Mouse (Mus musculus): Measurements from ENCODE around the gene Cwc25. TPM values are rescaled to one million over a fixed set of nuclear protein-coding genes. Genes with fewer than 3 reads are reported as not detected.
A peak's percentile ranks its signal among the peaks of the same experiment; 100 is the strongest.

The Cwc25 gene
- polyA plus RNA-seq, 1 experiment from 2014 or later = 21.8 TPM

DNA sequence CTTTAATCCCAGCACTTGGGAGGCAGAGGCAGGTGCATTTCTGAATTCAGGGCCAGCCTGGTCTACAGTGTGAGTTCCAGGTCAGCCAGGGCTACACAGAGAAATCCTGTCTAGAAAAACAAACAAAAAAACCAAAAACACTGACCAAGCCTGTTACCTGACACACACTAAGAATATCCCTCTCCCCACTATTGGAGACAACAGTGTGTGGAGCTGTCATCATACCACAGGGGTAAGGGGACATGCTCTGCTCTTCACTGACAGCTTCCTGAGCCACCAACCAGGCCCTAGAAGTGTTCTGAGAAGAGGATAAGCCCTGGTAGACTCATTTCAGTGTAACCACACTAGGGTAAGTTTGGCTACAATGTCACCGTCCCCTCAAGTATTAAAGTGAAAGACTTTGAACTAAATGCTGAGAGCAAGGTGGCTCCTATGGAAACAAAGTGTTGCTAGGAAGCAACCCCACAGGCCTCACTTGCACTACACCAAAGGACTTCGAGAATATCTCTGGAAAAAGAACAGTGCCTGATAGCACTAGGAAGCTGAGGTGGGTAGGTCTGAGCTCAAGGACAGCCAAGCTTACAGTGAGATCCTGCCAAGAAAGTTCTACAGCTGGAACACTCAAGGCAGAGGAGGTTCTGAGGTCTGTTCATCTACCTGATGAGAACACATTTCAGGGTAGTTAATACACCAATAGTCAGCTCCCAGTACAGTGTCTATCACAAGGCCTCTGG, 13.8 kb upstream of the Cwc25 start:
- no peaks in the 10 kb centered on the region for H3K27me3 ChIP-seq (ENCODE audit: low read depth, poor library complexity, severe bottlenecking)
- no peak for DNase-seq (ENCODE audit: low spot score)
- no peak overlapping the region for H3K27ac ChIP-seq (replicated peaks)
- H3K9me3 ChIP-seq (replicated peaks) = no peaks in the 10 kb centered on the region
- H3K4me3 ChIP-seq = peak overlapping the region; percentile 99
- peaks cover 36% of the 10 kb centered on the region for H3K4me1 ChIP-seq
- H3K36me3 ChIP-seq = peaks cover 63% of the 10 kb centered on the region
- WGBS = 93% methylated on average over 2 of the region's 2 CpGs

DNA sequence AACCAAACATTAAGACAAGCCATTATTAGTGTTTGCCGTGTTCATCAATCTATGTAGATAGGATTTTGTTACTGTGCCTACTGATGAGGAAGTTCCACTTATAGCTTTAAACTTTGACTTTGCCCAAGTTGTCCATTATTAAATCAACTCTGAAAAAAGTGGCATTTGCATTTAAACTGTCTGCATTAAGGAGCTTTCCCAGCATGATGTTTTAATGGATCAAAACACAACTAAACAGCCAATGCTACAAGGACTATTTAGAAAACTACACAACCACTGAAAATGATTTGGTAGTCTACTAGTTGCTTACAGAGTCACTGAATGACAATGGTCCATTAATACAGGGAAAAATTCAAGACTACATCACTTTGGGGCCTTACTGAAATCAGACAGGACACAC, 12.6 kb upstream of the Cwc25 start:
- Histone ChIP-seq H3K27ac (replicated peaks) (no peak overlapping the region), H3K4me3 (no peak overlapping the region), H3K4me1 (peaks cover 36% of the 10 kb centered on the region), H3K9me3 (replicated peaks) (no peaks in the 10 kb centered on the region), H3K36me3 (peaks cover 70% of the 10 kb centered on the region), H3K27me3 (ENCODE audit: low read depth, poor library complexity, severe bottlenecking) (no peaks in the 10 kb centered on the region)
- 98% methylated on average over 1 of the region's 1 CpGs for WGBS
- no peak for DNase-seq (ENCODE audit: low spot score)

DNA sequence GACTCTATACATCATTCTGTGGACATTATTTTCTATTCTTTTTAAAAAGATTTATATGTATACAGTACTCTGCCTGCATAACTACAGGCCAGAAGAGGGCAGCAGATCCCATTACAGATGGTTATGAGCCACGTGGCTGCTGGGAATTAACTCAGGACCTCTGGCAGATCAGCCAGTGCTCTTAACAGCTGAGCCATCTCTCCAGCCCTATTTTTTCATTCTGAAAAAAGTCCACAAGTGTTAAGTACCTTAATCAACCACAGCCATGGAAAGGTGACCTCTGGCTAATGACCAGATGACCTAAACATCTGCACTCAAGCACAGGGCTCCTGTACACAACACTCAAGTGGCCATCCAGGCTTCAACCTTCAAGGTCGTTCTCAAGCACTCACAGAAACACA, 10.8 kb upstream of the Cwc25 start:
- 50% methylated on average over 2 of the region's 2 CpGs for WGBS
- Histone ChIP-seq H3K27me3 (ENCODE audit: low read depth, poor library complexity, severe bottlenecking) (no peaks in the 10 kb centered on the region), H3K27ac (replicated peaks) (no peak overlapping the region), H3K36me3 (peaks cover 70% of the 10 kb centered on the region), H3K9me3 (replicated peaks) (no peaks in the 10 kb centered on the region), H3K4me1 (peaks cover 28% of the 10 kb centered on the region), H3K4me3 (no peak overlapping the region)
- DNase-seq (ENCODE audit: low spot score) = no peak

DNA sequence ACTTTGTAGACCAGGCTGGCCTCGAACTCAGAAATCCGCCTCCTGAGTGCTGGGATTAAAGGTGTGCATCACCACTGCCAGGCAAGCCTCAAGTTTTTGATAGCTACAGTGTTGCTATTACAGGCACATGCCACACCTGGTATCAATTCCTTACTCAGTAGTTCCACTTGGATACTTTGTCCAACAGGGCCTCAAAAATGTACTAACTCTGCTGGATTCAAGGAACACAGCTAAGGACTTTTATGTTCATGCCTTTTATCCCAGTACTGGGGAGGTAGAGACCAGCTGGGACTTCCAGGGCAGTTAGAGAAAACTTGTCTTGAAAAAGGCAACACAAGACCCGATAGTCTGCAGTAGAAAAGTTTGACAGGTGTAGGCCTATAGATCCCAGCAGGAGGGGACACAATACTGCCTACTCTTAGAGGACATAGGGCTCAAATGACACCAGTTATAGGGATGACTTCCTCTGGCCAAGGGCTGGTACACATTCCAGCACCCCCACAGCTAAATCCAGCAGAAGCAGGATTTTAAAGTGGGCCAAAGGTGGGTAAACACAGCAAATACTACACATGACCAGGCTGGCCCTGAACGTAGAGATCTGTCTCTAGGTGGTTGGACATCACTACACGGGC, 10.3 kb upstream of the Cwc25 start:
- no peaks in the 10 kb centered on the region for H3K9me3 ChIP-seq (replicated peaks)
- H3K27me3 ChIP-seq (ENCODE audit: low read depth, poor library complexity, severe bottlenecking) = no peaks in the 10 kb centered on the region
- peaks cover 28% of the 10 kb centered on the region for H3K4me1 ChIP-seq
- peak; percentile 34 for DNase-seq (ENCODE audit: low spot score)
- no peak overlapping the region for H3K27ac ChIP-seq (replicated peaks)
- WGBS = 60% methylated on average over 5 of the region's 5 CpGs
- peaks cover 70% of the 10 kb centered on the region for H3K36me3 ChIP-seq
- H3K4me3 ChIP-seq = peak overlapping the region; percentile 5; the same call in 1 of the 2 replicates

DNA sequence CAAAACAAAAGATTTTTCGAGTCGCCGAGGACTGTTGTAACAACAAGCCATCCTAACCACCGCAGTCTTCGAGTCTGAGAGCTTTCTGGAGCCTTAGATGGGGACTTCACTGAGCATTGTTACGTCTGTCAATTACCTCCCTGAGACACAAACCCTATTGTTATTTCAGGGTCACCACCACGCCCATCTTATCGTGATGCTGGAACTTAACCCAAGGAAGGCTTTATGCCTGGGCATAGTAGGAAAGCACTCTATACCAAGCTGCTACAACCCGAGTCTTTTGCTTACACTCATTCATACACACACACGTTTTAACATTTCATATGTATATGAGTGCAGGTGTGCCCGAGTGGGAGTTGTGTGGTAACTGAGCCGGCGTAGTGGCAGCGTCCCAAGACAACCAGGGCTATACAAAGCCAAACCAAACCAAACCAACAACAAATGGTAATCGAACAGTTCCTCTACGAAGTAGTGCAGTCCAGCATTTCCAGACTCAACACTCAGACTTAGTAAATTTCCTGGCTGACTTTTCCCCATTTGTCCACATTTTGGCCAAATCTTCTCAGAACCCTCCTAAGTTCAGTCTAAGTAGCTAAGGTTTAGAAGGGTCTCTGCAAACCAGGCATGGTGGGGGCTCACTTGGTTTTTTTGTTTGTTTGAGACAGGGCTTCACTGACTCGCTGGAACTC, 9.6 kb upstream of the Cwc25 start, which contains the start of gene 1700001P01Rik:
1700001P01Rik (minus strand) TSS at position 111 of the 689 bp plus-strand sequence.
- Histone ChIP-seq H3K4me1 (peaks cover 24% of the 10 kb centered on the region), H3K36me3 (peaks cover 64% of the 10 kb centered on the region), H3K27me3 (ENCODE audit: low read depth, poor library complexity, severe bottlenecking) (no peaks in the 10 kb centered on the region), H3K27ac (replicated peaks) (0 out of 2 replicates have a peak within 1 kb of the TSS, but pooled peaks have one; percentile 28), H3K9me3 (replicated peaks) (no peaks in the 10 kb centered on the region), H3K4me3 (peak within 1 kb of the TSS; percentile 5; the same call in 1 of the 2 replicates)
- DNase-seq (ENCODE audit: low spot score) = peak; percentile 18
- WGBS = 45% methylated on average over 17 of the region's 17 CpGs

DNA sequence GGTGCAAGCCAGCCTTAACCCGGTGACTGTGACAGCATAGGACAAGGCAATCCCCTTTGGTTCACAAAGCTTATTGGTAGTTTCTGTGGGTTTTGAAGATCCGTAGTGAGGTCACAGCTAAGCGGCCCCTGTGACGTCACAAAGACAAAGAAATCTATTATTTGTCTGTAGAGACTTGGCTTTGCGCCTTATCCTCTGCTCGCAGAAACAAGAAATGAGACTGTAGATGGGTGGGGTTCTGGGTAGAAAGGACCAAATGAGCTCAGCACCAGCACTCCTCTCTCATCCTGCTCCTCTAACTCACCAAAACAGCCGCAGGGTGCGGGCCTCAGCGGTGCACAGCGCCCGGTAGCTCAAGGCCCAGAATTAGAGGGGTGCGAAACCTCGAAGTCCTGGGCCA, 8.8 kb upstream of the Cwc25 start:
- 77% methylated on average over 13 of the region's 13 CpGs for WGBS
- no peak for DNase-seq (ENCODE audit: low spot score)
- Histone ChIP-seq H3K4me3 (no peak overlapping the region), H3K9me3 (replicated peaks) (no peaks in the 10 kb centered on the region), H3K4me1 (peaks cover 17% of the 10 kb centered on the region), H3K27me3 (ENCODE audit: low read depth, poor library complexity, severe bottlenecking) (no peaks in the 10 kb centered on the region), H3K27ac (replicated peaks) (0 out of 2 replicates have a peak overlapping the region, but pooled peaks have one; percentile 28), H3K36me3 (peaks cover 56% of the 10 kb centered on the region)

DNA sequence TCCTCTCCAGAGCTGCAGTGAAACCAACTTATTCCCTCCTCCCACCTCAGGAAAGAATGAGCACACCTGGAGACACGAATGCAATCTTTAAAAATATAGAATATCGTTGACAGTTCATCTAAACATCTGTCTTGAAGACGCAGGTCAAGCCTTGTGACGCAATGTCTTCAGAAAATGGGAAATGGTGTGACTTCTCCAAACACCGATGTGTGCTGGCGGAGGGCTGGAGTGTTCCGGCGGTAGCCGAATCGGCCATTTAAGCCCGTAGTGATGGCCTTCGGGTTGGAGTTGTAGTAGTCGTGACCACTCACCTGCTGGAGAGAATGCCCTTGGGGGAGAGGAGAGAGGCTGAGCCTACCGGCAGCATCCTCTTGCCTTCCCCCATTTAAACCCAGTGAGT, 5.1 kb upstream of the Cwc25 start:
- Histone ChIP-seq H3K4me3 (no peak overlapping the region), H3K36me3 (peaks cover 20% of the 10 kb centered on the region), H3K4me1 (peaks cover 12% of the 10 kb centered on the region), H3K9me3 (replicated peaks) (no peaks in the 10 kb centered on the region), H3K27me3 (ENCODE audit: low read depth, poor library complexity, severe bottlenecking) (no peaks in the 10 kb centered on the region), H3K27ac (replicated peaks) (no peak overlapping the region)
- DNase-seq (ENCODE audit: low spot score) = no peak
- WGBS = 82% methylated on average over 14 of the region's 14 CpGs

DNA sequence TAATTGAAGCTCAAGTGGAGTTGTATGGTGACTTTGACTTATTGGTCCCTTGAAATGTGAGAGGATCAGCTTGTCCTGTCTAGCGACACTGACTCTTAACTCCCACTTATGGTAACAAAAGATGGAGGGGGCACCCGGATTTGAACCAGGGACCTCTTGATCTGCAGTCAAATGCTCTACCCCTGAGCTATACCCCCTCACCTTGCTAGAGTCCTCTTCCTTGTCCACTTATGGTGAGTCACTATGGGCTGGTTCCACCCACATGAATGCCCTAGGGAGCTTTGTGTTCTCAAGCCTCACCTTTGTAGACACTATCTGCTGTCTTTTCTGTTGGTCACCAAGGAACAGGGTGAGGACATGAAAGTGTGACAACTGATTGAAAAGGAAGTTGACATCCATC, 3.3 kb upstream of the Cwc25 start:
- WGBS = 44% methylated on average over 2 of the region's 2 CpGs
- H3K27me3 ChIP-seq (ENCODE audit: low read depth, poor library complexity, severe bottlenecking) = no peaks in the 10 kb centered on the region

DNA sequence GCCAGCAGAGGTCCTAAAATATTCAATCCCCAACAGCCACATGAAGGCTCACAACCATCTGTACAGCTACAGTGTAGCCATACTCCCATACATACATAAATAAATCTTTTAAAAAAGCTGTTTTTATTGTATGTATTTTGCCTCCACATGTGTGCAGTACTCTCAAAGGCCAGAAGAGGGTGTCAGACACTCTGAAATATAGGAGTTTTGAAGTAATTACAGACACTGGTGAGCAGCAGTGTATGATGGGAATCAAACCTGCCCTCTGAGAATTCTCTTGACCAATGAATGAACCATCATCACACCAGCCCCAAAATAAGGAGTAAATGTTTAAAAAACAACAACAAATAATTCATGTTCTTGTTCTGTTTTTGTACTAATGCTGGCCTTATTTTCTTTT, 4.7 kb downstream of the Cwc25 start:
- DNase-seq (ENCODE audit: low spot score) = no peak
- Histone ChIP-seq H3K36me3 (peaks cover 79% of the 10 kb centered on the region), H3K4me1 (peaks cover 17% of the 10 kb centered on the region), H3K27me3 (ENCODE audit: low read depth, poor library complexity, severe bottlenecking) (no peaks in the 10 kb centered on the region), H3K4me3 (no peak overlapping the region), H3K27ac (replicated peaks) (no peak overlapping the region), H3K9me3 (replicated peaks) (no peaks in the 10 kb centered on the region)

More for the DNA sequence above, 3.3 kb upstream of the Cwc25 start:
- H3K9me3 ChIP-seq (replicated peaks) = no peaks in the 10 kb centered on the region
- DNase-seq (ENCODE audit: low spot score) = no peak
- H3K4me3 ChIP-seq = no peak overlapping the region
- peaks cover 3% of the 10 kb centered on the region; the same call in 1 of the 2 replicates for H3K36me3 ChIP-seq
- no peak overlapping the region for H3K27ac ChIP-seq (replicated peaks)
- H3K4me1 ChIP-seq = peaks cover 16% of the 10 kb centered on the region

DNA sequence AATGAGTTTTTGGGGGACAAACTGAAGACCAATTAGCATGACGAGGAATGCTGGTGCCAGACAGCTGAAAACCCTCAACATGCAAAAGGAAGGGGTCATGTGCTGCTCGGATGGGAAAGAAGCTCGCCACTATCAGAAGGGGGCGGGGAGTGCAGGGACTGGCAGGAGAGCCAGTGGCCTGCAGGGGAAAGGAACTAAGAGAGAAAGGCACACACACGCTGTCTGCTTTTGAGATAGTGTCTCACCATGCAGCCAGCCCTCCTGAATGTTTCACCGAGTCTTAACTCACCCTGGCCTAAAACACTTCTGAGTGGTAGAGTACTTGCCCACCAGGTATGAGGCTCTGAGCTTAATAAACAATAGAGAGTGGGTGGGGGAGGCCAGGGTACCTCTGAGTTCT, 7.4 kb downstream of the Cwc25 start:
- no peak for DNase-seq (ENCODE audit: low spot score)
- H3K4me1 ChIP-seq = no peaks in the 10 kb centered on the region
- no peak overlapping the region for H3K4me3 ChIP-seq
- no peaks in the 10 kb centered on the region for H3K27me3 ChIP-seq (ENCODE audit: low read depth, poor library complexity, severe bottlenecking)
- 88% methylated on average over 6 of the region's 6 CpGs for WGBS
- H3K9me3 ChIP-seq (replicated peaks) = no peaks in the 10 kb centered on the region
- no peak overlapping the region for H3K27ac ChIP-seq (replicated peaks)
- peaks cover 98% of the 10 kb centered on the region for H3K36me3 ChIP-seq

DNA sequence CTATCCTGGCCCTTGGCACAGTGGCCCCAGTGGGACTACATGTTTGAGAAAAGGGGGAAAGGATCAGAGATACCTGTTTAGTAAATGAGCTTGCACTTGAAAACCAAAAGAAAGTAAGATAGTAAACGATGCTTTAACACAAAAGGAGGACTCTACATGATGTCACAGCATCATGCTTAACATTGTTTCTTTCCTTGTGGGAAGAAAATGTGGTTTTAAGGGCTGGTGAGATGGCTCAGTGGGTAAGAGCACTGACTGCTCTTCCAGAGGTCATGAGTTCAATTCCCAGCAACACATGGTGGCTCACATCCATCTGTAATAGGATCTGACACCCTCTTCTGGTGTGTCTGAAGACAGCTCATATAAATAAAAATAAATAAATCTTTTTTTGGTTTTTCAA, 8.2 kb downstream of the Cwc25 start:
- WGBS = 94% methylated on average over 1 of the region's 1 CpGs
- H3K27ac ChIP-seq (replicated peaks) = no peak overlapping the region
- no peak overlapping the region for H3K4me3 ChIP-seq
- no peak for DNase-seq (ENCODE audit: low spot score)
- peaks cover 98% of the 10 kb centered on the region for H3K36me3 ChIP-seq
- no peaks in the 10 kb centered on the region for H3K27me3 ChIP-seq (ENCODE audit: low read depth, poor library complexity, severe bottlenecking)
- H3K4me1 ChIP-seq = no peaks in the 10 kb centered on the region
- no peaks in the 10 kb centered on the region for H3K9me3 ChIP-seq (replicated peaks)

DNA sequence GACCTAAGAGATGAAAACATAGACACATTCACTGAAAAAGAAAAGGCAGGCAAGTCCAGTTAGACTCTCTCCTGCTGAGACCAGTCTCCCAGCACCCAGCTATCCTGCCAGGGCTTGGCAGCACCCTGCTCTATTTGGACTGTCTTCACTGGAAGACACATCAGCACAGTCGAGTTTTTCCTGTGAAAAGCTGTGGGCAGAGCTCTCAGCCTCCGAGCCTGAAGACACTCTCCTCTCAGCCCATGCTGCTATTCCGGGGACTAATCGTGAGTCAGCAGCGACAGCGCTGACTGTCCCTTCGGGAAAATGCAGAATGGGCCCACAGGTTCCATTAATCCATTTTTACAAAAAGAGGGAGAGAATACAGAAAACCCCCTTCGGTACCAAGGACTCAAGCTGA, 13.1 kb downstream of the Cwc25 start:
- DNase-seq (ENCODE audit: low spot score) = no peak
- Histone ChIP-seq H3K27ac (replicated peaks) (no peak overlapping the region), H3K4me3 (no peak overlapping the region), H3K9me3 (replicated peaks) (peaks cover 4% of the 10 kb centered on the region; the same call in 1 of the 2 replicates), H3K36me3 (peaks cover 95% of the 10 kb centered on the region), H3K27me3 (ENCODE audit: low read depth, poor library complexity, severe bottlenecking) (no peaks in the 10 kb centered on the region), H3K4me1 (no peaks in the 10 kb centered on the region)
- WGBS = 93% methylated on average over 8 of the region's 8 CpGs

DNA sequence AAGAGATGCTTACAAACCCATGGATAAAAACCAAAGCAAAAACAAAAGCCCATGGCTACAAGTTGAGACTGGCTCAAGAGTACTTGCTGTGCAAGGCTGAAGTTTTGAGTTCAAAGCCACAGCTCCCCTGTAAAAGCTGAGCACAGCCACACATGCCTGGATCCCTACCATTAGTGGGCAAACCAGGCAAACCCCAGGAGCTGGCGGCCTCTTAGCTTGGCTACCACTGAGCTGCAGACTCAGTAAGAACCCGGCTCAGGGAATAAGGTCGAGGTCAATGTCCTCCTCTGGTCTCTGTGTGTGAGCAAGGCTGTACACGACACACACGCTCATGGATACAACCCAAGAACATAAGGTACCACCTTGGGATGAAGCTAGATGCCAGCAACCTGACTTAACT, 17.9 kb downstream of the Cwc25 start:
- H3K9me3 ChIP-seq (replicated peaks) = peaks cover 4% of the 10 kb centered on the region; the same call in 1 of the 2 replicates
- H3K4me3 ChIP-seq = no peak overlapping the region
- H3K27ac ChIP-seq (replicated peaks) = no peak overlapping the region
- peaks cover 7% of the 10 kb centered on the region for H3K4me1 ChIP-seq
- WGBS = 88% methylated on average over 5 of the region's 5 CpGs
- H3K36me3 ChIP-seq = peaks cover 75% of the 10 kb centered on the region
- DNase-seq (ENCODE audit: low spot score) = no peak
- no peaks in the 10 kb centered on the region for H3K27me3 ChIP-seq (ENCODE audit: low read depth, poor library complexity, severe bottlenecking)

Data from midbrain, embryonic 10.5 days (tissue).